Mouse (Mus musculus) brain, embryonic 14.5 days (tissue): ENCODE results near the gene Slc25a33. TPM values are rescaled to one million over a fixed set of nuclear protein-coding genes. Genes with fewer than 3 reads are reported as not detected.
"Not testable (repeated sequence)": the region's sequence is repeated elsewhere in the genome, so short reads cannot be mapped to it uniquely, and the experiment has no call there.

ENCODE experiments used
- DNase-seq: peaks from one replicate; pipeline ENCODE4 v3.0.0-alpha.2; 2011; ENCODE audit warnings: low read depth
- CTCF ChIP-seq: fragments of 200-500 bp; IDR thresholded peaks from 2 replicates; pipeline ENCODE4 v1.5.1; 2012; ENCODE audit warnings: inconsistent platforms, mild to moderate bottlenecking, moderate library complexity, borderline replicate concordance; ENCODE audit not compliant: insufficient read depth, insufficient read length; ENCODE audit errors: extremely low read depth
- POLR2A ChIP-seq: fragments of 200-500 bp; IDR thresholded peaks from 2 replicates; pipeline ENCODE4 v1.6.1; 2012; ENCODE audit warnings: mild to moderate bottlenecking, inconsistent platforms, borderline replicate concordance; ENCODE audit not compliant: poor library complexity, insufficient read depth, insufficient read length, severe bottlenecking; ENCODE audit errors: extremely low read depth
- polyA plus RNA-seq: library from polyadenylated mRNA; depleted of rRNA; stranded (reverse); fragments of >200 nt; gene quantifications from 2 replicates; pipeline ENCODE4 v1.2.3, GENCODE M21; 2012; rRNA removed

The Slc25a33 gene
- polyA plus RNA-seq, result 15.0 and 16.1 TPM in 2 replicates

DNA sequence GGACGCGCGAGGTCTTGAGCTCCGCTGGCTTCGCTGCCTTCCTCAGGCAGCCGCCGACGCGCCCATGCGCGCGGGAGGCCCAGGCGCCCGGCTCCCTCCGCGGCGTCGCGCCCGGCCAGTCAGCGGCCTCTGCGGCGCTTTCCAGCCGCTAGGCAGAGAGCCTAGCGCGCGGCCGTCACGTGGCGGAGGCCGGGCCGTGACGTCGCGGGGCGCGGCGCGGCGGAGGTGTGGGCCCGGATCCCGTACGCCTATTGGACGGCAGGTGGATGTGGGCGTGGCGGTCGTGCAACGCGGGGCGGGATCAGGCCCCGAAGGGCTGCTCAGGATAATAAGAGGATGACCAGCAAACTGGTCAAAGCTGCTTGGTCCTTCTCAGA is at the start of gene Slc25a33:
Gene Slc25a33, minus strand, starts transcription at position 184 of the 377 bp plus-strand sequence.
- peak; percentile 99 for TF ChIP-seq POLR2A
- TF ChIP-seq CTCF, result no peak
- peak; percentile 96 for DNase-seq

- TF ChIP-seq POLR2A (no peak), CTCF (no peak)
- no peak for DNase-seq
Observed at GRCm38 (mm10) chr4:149822586-149823196, 48.6 kb upstream of the Slc25a33 start.

- no peak for TF ChIP-seq CTCF
- no peak for TF ChIP-seq POLR2A
- DNase-seq, result peak; percentile 65
Observed at GRCm38 (mm10) chr4:149822126-149822525, 48.0 kb upstream of the Slc25a33 start.

GRCm38 (mm10) chr4:149820569-149820968 is 46.5 kb upstream of the Slc25a33 start:
- TF ChIP-seq POLR2A, result no peak
- no peak for TF ChIP-seq CTCF
- no peak for DNase-seq

DNA sequence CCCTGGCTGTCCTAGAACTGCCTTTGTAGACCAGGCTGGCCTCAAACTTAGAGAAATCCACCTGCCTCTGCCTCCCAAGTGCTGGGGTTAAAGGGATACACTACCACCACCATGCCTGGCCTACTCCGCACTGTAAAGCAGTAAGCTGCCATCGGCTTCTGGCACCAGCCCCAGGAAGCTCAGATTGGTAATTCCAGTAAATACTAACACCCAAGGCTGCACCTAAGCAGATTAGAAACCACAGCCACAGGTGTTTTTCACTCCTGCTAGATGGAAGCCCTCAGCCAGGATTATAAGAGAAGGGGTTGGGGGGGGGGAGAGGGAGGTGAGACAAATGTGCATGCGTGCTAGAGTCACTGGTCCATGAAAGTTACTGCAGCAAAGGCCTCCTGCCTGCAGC is 45.1 kb upstream of the Slc25a33 start:
- TF ChIP-seq POLR2A (no peak), CTCF (no peak)
- DNase-seq, result no peak

DNA sequence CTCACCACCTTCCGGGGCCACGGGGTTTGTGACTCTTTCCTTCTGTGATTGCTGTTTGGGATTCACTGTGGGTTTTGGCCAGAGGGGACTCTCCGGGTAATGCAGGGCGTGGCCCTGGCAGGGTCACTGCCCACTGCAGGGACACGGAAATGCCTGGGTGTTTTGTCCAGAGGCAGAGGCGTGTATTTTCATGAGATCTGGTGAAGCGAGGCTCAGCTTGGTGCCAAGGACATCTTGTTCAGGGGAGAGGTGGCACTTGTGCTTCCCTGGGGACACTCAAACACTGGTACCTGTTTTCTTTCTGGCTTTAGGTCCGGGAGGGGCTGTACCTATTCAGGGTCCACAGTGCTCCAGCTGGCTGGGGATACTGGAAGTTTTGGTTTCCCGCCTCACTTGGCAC is 42.5 kb upstream of the Slc25a33 start:
- TF ChIP-seq POLR2A, result no peak
- no peak for TF ChIP-seq CTCF
- DNase-seq, result no peak

DNA sequence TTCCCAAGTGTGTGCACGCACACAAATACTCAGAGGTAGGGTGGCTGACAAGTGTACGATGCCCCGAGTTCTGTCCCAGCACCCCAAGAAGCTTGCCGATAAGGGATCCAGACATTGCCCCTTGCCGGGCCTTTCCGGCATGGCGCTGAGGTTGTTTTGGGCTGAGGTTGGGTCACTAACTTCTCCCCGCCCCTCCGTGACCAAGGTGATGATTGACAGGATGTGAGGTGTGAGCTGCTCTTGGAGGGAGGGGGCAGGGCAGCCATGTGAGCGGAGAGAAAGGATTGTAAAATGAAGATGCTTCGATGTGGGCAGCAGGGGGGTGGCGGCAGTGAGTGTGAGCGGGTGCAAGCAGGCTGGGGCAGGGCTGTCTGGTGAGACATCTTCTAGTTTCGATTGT is 41.5 kb upstream of the Slc25a33 start:
- no peak for TF ChIP-seq CTCF
- no peak for TF ChIP-seq POLR2A
- no peak for DNase-seq

DNA sequence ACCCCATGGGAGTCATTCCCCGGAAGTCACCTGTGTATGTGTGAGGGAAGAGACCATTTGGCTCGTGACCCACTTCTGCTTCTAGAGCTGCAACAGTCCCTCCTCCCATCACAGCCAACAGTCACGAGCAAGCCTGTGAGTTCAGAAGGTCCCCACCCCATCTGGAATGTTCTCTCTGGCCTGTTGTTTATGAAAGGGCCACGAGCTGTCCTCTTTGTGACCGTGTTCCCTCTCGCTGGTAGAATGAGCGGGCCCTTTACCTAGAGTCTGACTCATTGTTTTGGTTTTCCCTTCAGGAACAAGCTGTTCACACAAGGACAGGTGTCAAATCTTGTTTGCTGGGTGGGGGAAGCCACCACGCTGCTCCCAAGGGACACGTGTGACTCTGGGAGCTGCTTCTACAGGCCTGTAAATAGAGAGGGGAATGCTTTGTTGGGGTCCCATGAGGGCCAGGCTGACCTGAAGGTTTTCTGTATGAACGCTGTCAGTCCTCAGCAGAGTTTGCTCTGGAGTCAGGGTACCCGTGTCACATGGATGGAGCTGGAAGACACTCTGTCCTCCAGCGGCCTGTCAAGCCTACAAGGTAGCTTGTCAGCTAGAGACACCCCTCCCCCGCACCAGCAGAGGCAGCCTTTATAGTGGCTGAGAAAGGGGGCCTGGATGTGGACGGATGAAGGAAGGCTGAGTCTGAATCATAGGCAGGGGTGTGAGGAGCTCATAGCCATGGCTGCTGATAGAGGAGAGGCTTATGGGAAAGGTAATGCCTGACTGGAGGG is 39.5 kb upstream of the Slc25a33 start:
- no peak for DNase-seq
- TF ChIP-seq CTCF, result no peak
- no peak for TF ChIP-seq POLR2A

DNA sequence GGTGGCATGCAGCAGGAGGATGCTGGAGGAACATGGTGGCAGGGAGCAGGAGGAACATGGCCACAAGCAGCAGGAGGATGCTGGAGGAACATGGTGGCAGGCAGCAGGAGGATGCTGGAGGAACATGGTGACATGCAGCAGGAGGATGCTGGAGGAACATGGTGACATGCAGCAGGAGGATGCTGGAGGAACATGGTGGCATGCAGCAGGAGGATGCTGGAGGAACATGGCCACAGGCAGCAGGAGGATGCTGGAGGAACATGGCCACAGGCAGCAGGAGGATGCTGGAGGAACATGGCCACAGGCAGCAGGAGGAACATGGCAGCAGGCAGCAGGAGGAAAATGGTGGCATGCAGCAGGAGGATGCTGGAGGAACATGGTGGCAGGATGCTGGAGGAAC is 36.3 kb upstream of the Slc25a33 start:
- DNase-seq, result not testable (repeated sequence)

DNA sequence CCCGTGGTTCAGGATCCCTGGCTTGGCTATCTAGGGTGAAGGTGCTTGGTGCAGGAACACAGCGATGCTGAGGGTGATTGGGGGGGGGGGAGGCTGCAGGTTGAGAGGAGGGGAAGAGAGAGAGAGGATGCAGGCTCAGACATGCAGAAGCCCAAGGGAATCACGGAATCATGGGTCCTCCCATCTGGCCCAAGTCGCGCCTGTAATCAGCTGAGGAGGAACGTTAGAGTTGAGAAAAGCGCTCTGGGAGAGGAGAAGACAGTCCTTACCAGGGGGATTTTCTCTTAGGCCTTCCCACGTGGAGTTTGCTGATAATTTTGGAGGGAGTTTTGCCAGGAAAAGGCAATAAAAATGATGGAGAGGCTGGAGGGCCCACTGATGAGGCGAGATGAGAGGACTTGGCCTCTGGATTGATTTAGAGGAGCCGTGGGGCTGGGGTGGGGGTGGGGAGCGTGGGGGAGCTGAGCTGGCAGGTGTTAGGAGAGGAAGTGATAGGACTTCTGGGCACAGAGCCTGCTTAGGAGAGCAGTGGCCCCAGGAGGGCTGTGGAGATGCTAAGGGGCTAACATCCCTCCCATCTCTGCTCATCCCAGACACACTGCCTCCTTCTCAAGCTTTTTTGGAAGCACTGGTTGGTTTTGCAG is 34.6 kb upstream of the Slc25a33 start:
- DNase-seq, result no peak
- TF ChIP-seq POLR2A (no peak), CTCF (no peak)

DNA sequence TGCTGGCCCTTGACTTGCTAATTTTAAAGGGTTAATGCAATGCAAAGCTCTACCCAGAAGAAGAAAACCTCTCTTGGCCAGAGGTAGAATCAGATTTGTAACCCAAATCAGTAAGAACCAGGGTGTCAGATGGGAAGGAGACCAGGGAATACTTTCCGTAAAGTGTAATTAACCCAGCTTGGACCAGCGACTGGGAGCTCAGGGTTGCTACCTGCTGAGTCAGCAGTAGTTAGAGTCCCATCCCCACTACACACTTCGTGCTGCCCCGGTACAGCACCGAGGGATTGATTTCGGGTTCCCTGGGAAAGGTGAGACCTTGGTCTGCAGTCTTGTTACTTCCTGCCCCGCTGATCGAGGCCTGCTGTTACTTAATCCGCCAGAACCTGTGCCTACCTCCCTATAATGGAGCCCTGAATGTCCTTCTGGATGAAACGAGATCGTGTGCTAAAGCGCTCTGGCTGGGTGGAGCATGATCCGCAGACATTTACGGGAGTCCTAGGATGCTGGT is 34.0 kb upstream of the Slc25a33 start:
- no peak for TF ChIP-seq POLR2A
- TF ChIP-seq CTCF, result no peak
- no peak for DNase-seq

- DNase-seq, result peak; percentile 95
- no peak for TF ChIP-seq POLR2A
- TF ChIP-seq CTCF, result peak; percentile 95
Observed at GRCm38 (mm10) chr4:149806699-149807381, 32.8 kb upstream of the Slc25a33 start.

DNA sequence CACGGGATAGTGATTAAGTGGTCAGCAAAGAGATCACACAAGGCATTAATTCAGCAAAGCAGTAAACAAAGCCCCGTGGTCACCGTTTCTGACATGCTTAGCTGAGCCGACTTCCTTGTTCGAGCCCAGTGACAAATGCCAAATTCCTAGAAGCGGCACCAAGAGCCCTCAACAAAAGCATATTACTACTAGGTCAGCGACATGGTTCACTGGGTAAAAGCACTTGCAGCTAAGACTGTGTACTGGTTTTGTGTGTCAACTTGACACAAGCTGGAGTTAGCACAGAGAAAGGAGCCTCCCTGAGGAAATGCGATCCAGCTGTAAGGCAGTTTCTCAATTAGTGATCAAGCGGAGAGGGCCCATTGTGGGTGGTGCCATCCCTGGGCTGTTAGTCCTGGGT is 28.2 kb upstream of the Slc25a33 start:
- no peak for DNase-seq
- no peak for TF ChIP-seq POLR2A
- no peak for TF ChIP-seq CTCF
